In genomic region chr17:45578843-45579242, GRCm38 (mm10) we compare ENCODE assay signal across 11 mouse cellular contexts. TPM values are rescaled to one million over a fixed set of nuclear protein-coding genes. Genes with fewer than 3 reads are reported as not detected.
DNase-seq lines count a peak whose midpoint lies in the region; ATAC-seq and TF ChIP-seq lines count a peak whose summit lies in the region.
"Had no signal": no experiment of that assay in that cellular context is flagged by ENCODE, and none has a peak within 500 bp of the region (broad histone marks: within the 10 kb centered on the region; RNA-seq: fewer than 3 reads in every experiment).

No protein-coding gene starts in this region.

- no peaks in the 10 kb centered on the region for H3K27me3 ChIP-seq in hindbrain, postnatal 0 days (ENCODE audit: insufficient read depth, low read length)
- no peaks in the 10 kb centered on the region for H3K27me3 ChIP-seq in hindbrain, embryonic 14.5 days (ENCODE audit: control insufficient read depth, insufficient read depth, low read length)
- no peaks in the 10 kb centered on the region for H3K27me3 ChIP-seq in ES-Bruce4 (ENCODE audit: control insufficient read depth, insufficient read depth, low read length, poor library complexity, severe bottlenecking)
- no peaks in the 10 kb centered on the region for H3K27me3 ChIP-seq in liver, embryonic 13.5 days
- H3K27me3 ChIP-seq: midbrain, embryonic 15.5 days had no signal

- TF ChIP-seq CTCF in hindbrain, postnatal 0 days (IDR thresholded peaks at IDR 0.05; ENCODE audit: low read depth) = peak; percentile 64
- peak; percentile 19 for TF ChIP-seq CTCF in ES-Bruce4 (IDR thresholded peaks at IDR 0.05; ENCODE audit: low read depth, low read length)

- no peaks in the 10 kb centered on the region for H3K36me3 ChIP-seq in hindbrain, postnatal 0 days (ENCODE audit: insufficient read depth, low read length)
- H3K36me3 ChIP-seq in hindbrain, embryonic 14.5 days (replicated peaks; ENCODE audit: control insufficient read depth, insufficient read depth) = no peaks in the 10 kb centered on the region
- no peaks in the 10 kb centered on the region for H3K36me3 ChIP-seq in ES-Bruce4 (ENCODE audit: control insufficient read depth, insufficient read depth, low read length, poor library complexity, severe bottlenecking)
- H3K36me3 ChIP-seq in liver, embryonic 13.5 days = peaks cover under 1% of the 10 kb centered on the region; the same call in 1 of the 2 replicates
- H3K36me3 ChIP-seq: midbrain, embryonic 15.5 days had no signal

- peaks cover 3% of the 10 kb centered on the region; the same call in 1 of the 2 replicates for H3K4me1 ChIP-seq in hindbrain, postnatal 0 days (ENCODE audit: insufficient read depth, low read length)
- peaks cover 11% of the 10 kb centered on the region for H3K4me1 ChIP-seq in hindbrain, embryonic 14.5 days (replicated peaks; ENCODE audit: control insufficient read depth, insufficient read depth, low read length)
- peaks cover 4% of the 10 kb centered on the region for H3K4me1 ChIP-seq in ES-Bruce4 (ENCODE audit: control insufficient read depth, insufficient read depth, low read length)
- H3K4me1 ChIP-seq in liver, embryonic 13.5 days (replicated peaks) = peaks cover 77% of the 10 kb centered on the region

- no peak for TF ChIP-seq EP300 in ES-Bruce4 (IDR thresholded peaks at IDR 0.05; ENCODE audit: insufficient read depth, low read depth, low read length)

- H3K9me3 ChIP-seq in hindbrain, postnatal 0 days (ENCODE audit: low read length) = no peaks in the 10 kb centered on the region
- H3K9me3 ChIP-seq in hindbrain, embryonic 14.5 days (ENCODE audit: control insufficient read depth, low read length) = no peaks in the 10 kb centered on the region
- H3K9me3 ChIP-seq in ES-Bruce4 (replicated peaks; ENCODE audit: control insufficient read depth, insufficient read depth, low read length, poor library complexity, severe bottlenecking) = no peaks in the 10 kb centered on the region
- no peaks in the 10 kb centered on the region for H3K9me3 ChIP-seq in liver, embryonic 13.5 days (replicated peaks)
- H3K9me3 ChIP-seq: midbrain, embryonic 15.5 days had no signal

- DNase-seq in hindbrain, postnatal 0 days (ENCODE audit: low spot score) = peak; percentile 42
- no peak for DNase-seq in hindbrain, embryonic 14.5 days (ENCODE audit: low spot score)
- peak; percentile 50 for DNase-seq in A20 (ENCODE audit: low read depth, low spot score)
- DNase-seq in liver, embryonic 13.5 days = peak; percentile 51
- no peak for DNase-seq in frontal cortex, postnatal 10 days (ENCODE audit: low spot score in 2 of 2)
- no peak for DNase-seq in neural tube, embryonic 10.5 days (ENCODE audit: extremely low spot score, low spot score)
- DNase-seq: right cerebral cortex, postnatal 25 days had no signal

- H3K4me3 ChIP-seq in hindbrain, postnatal 0 days (ENCODE audit: low read length) = no peak overlapping the region
- H3K4me3 ChIP-seq in hindbrain, embryonic 14.5 days (replicated peaks; ENCODE audit: low read length) = no peak overlapping the region
- H3K4me3 ChIP-seq in ES-Bruce4 (ENCODE audit: low read depth, low read length) = no peak overlapping the region
- no peak overlapping the region for H3K4me3 ChIP-seq in liver, embryonic 13.5 days (replicated peaks)
- H3K4me3 ChIP-seq: midbrain, embryonic 15.5 days had no signal

- no peak overlapping the region for H3K9ac ChIP-seq in hindbrain, postnatal 0 days (replicated peaks; ENCODE audit: low read length)
- no peak overlapping the region for H3K9ac ChIP-seq in hindbrain, embryonic 14.5 days
- peak overlapping the region; percentile 25; the same call in 1 of the 2 replicates for H3K9ac ChIP-seq in ES-Bruce4 (ENCODE audit: low read depth, poor library complexity, severe bottlenecking)
- no peak overlapping the region for H3K9ac ChIP-seq in liver, embryonic 13.5 days
- H3K9ac ChIP-seq: midbrain, embryonic 15.5 days had no signal

- WGBS in hindbrain, postnatal 0 days = 78% methylated on average over 7 of the region's 7 CpGs
- WGBS in hindbrain, embryonic 14.5 days = 74% methylated on average over 7 of the region's 7 CpGs
- 55% methylated on average over 7 of the region's 7 CpGs for whole genome bisulfite sequencing in liver, embryonic 13.5 days (ENCODE audit: insufficient replicate concordance)

- no peak for ATAC-seq in hindbrain, postnatal 0 days
- ATAC-seq in hindbrain, embryonic 14.5 days (ENCODE audit: low FRiP score) = no peak
- no peak for ATAC-seq in liver, embryonic 13.5 days (ENCODE audit: low read depth)
- ATAC-seq: midbrain, embryonic 15.5 days had no signal

- H3K27ac ChIP-seq in hindbrain, postnatal 0 days = no peak overlapping the region
- no peak overlapping the region for H3K27ac ChIP-seq in hindbrain, embryonic 14.5 days
- peak overlapping the region; percentile 65 for H3K27ac ChIP-seq in ES-Bruce4 (ENCODE audit: insufficient read depth, low read length)
- no peak overlapping the region for H3K27ac ChIP-seq in liver, embryonic 13.5 days
- H3K27ac ChIP-seq: midbrain, embryonic 15.5 days had no signal

- no peak for TF ChIP-seq POLR2A in ES-Bruce4 (IDR thresholded peaks at IDR 0.05; ENCODE audit: insufficient read depth, low read length)

- no peak overlapping the region for H3K4me2 ChIP-seq in hindbrain, postnatal 0 days (ENCODE audit: low read depth, low read length)
- no peak overlapping the region for H3K4me2 ChIP-seq in hindbrain, embryonic 14.5 days (replicated peaks)
- H3K4me2 ChIP-seq in liver, embryonic 13.5 days = no peak overlapping the region
- H3K4me2 ChIP-seq: midbrain, embryonic 15.5 days had no signal

RNA-seq across cellular contexts. Expression of gene Hsp90ab1, which starts 5.8 kb away (rescaled TPM):
- 982 and 1,365 TPM in 2 replicates for total RNA-seq in hindbrain, postnatal 0 days (2014; rRNA removed)
- polyA plus RNA-seq in hindbrain, postnatal 0 days (2015; fragmentation: Nextera tagmentation; extraction: Ambion mirVana) = 1,472 and 1,504 TPM in 2 replicates
- 1,324 and 1,355 TPM in 2 replicates for polyA plus RNA-seq in hindbrain, embryonic 14.5 days (2014; fragmentation: Nextera tagmentation; extraction: Ambion mirVana)
- polyA plus RNA-seq in ES-Bruce4 (2011; ENCODE audit: insufficient read depth, insufficient read length, low read depth, missing spikeins) = 3,626 and 3,708 TPM in 2 replicates
- 1,012 and 1,064 TPM in 2 replicates for polyA plus RNA-seq in liver, embryonic 13.5 days (2015; fragmentation: Nextera tagmentation; extraction: Ambion mirVana)

RNA-seq across cellular contexts. Expression of gene Slc35b2, which starts 15.2 kb away (rescaled TPM):
- total RNA-seq in hindbrain, postnatal 0 days (2014; rRNA removed) = 105 and 139 TPM in 2 replicates
- 90.3 and 94.0 TPM in 2 replicates for polyA plus RNA-seq in hindbrain, postnatal 0 days (2015; fragmentation: Nextera tagmentation; extraction: Ambion mirVana)
- polyA plus RNA-seq in hindbrain, embryonic 14.5 days (2014; fragmentation: Nextera tagmentation; extraction: Ambion mirVana) = 83.1 and 84.2 TPM in 2 replicates
- polyA plus RNA-seq in ES-Bruce4 (2011; ENCODE audit: insufficient read depth, insufficient read length, low read depth, missing spikeins) = 28.2 and 31.7 TPM in 2 replicates
- 58.0 and 58.6 TPM in 2 replicates for polyA plus RNA-seq in liver, embryonic 13.5 days (2015; fragmentation: Nextera tagmentation; extraction: Ambion mirVana)

RNA-seq across cellular contexts. Expression of gene Slc29a1, which starts 20.6 kb away (rescaled TPM):
- total RNA-seq in hindbrain, postnatal 0 days (2014; rRNA removed) = 170 and 354 TPM in 2 replicates
- polyA plus RNA-seq in hindbrain, postnatal 0 days (2015; fragmentation: Nextera tagmentation; extraction: Ambion mirVana) = 60.6 and 77.6 TPM in 2 replicates
- 41.5 and 42.7 TPM in 2 replicates for polyA plus RNA-seq in hindbrain, embryonic 14.5 days (2014; fragmentation: Nextera tagmentation; extraction: Ambion mirVana)
- 132 and 134 TPM in 2 replicates for polyA plus RNA-seq in ES-Bruce4 (2011; ENCODE audit: insufficient read depth, insufficient read length, low read depth, missing spikeins)
- polyA plus RNA-seq in liver, embryonic 13.5 days (2015; fragmentation: Nextera tagmentation; extraction: Ambion mirVana) = 215 and 233 TPM in 2 replicates

RNA-seq across cellular contexts. Expression of gene Mymx, which starts 23.1 kb away (rescaled TPM):
- total RNA-seq in hindbrain, postnatal 0 days (2014; rRNA removed) = not detected in 2 replicates
- not detected in 2 replicates for polyA plus RNA-seq in hindbrain, postnatal 0 days (2015; fragmentation: Nextera tagmentation; extraction: Ambion mirVana)
- polyA plus RNA-seq in hindbrain, embryonic 14.5 days (2014; fragmentation: Nextera tagmentation; extraction: Ambion mirVana) = not detected in 2 replicates
- polyA plus RNA-seq in ES-Bruce4 (2011; ENCODE audit: insufficient read depth, insufficient read length, low read depth, missing spikeins) = 19.2 and 22.6 TPM in 2 replicates
- 0.42 and 0.59 TPM in 2 replicates for polyA plus RNA-seq in liver, embryonic 13.5 days (2015; fragmentation: Nextera tagmentation; extraction: Ambion mirVana)
- total RNA-seq: hematopoietic stem cell, adult 5-6 weeks; left cerebral cortex, postnatal 10 days had no signal
- polyA plus RNA-seq: midbrain, embryonic 15.5 days had no signal

RNA-seq across cellular contexts. Expression of gene Nfkbie, which starts 23.3 kb away (rescaled TPM):
- 7.7 and 9.2 TPM in 2 replicates for total RNA-seq in hindbrain, postnatal 0 days (2014; rRNA removed)
- polyA plus RNA-seq in hindbrain, postnatal 0 days (2015; fragmentation: Nextera tagmentation; extraction: Ambion mirVana) = 5.2 and 6.0 TPM in 2 replicates
- polyA plus RNA-seq in hindbrain, embryonic 14.5 days (2014; fragmentation: Nextera tagmentation; extraction: Ambion mirVana) = 4.3 and 4.7 TPM in 2 replicates
- 2.7 and 3.0 TPM in 2 replicates for polyA plus RNA-seq in ES-Bruce4 (2011; ENCODE audit: insufficient read depth, insufficient read length, low read depth, missing spikeins)
- polyA plus RNA-seq in liver, embryonic 13.5 days (2015; fragmentation: Nextera tagmentation; extraction: Ambion mirVana) = 1.4 and 1.6 TPM in 2 replicates

Comparison
In these comparisons a context has a peak if more than half of its experiments do, and no peak if none do; other contexts are left out.
1. DNase-seq: peak in hindbrain, postnatal 0 days (single experiment), A20 (single experiment) and liver, embryonic 13.5 days (single experiment); none in hindbrain, embryonic 14.5 days (single experiment), frontal cortex, postnatal 10 days (0 of 2) and neural tube, embryonic 10.5 days (single experiment).